Mouse (Mus musculus): ENCODE data around the gene Olfr1353.
"Not testable (repeated sequence)": the region's sequence is repeated elsewhere in the genome, so short reads cannot be mapped to it uniquely, and the experiment has no call there.

Gene Olfr1353

GRCm38 (mm10) chr10:78963009-78963408, at the start of gene Olfr1353:
Gene Olfr1353 (plus strand): TSS chr10:78963309.
- not testable (repeated sequence) for DNase-seq

DNA sequence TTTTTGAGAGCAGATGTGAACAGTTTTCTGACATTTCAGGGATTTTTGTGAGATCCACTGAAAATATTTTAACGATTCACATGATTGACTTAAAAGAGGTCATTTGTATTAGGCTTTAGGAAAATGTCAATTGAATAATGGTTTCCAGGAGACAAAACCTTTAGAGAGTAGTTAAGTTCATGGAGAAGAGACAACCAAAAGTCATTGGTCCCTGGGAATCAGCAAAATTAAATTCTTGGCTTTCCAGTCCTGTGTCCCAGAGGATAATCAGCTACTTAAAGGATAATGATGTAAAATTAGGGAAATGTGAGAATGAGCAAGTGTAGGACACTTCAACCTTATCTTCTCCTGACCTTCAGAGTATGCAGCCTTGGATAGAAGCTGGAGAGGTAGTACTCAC, 12.8 kb upstream of the Olfr1353 start, which contains the start of gene Olfr8:
Gene Olfr8, plus strand, starts transcription at position 301 of the 400 bp plus-strand sequence.
- not testable (repeated sequence) for DNase-seq

- DNase-seq: no peak
Measured at GRCm38 (mm10) chr10:78980750-78981149, 17.6 kb downstream of the Olfr1353 start, which contains the start of gene Olfr1352. Gene Olfr1352 (plus strand): TSS chr10:78981050.

DNA sequence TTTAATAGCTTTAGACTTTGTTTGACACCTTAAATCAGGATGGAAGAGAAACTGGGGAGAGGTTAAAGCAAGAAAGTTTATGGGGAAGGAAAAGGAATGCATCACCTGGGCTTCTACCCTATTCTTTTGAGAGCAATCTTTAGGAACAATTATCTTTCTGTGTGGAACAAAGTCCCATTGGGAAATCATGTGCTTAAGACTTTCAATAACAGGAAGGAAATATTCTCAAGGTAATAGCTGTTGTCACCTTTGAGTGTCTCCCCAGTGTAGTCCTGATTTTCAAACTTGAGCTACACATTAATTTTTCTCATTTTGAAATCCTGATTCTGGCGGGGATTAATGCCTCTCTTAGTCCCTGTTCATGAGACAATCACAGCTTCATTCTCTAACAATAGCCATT, 49.1 kb downstream of the Olfr1353 start, which contains the start of gene Olfr1351:
Gene Olfr1351, plus strand, starts transcription at position 301 of the 400 bp plus-strand sequence.
- no peak for DNase-seq

Measured in cerebellum, adult 9-11 months (tissue).